Mouse (Mus musculus) E14TG2a.4 (cell line): Measurements from ENCODE around the gene Gm13691.
"Not testable (repeated sequence)": the region's sequence is repeated elsewhere in the genome, so short reads cannot be mapped to it uniquely, and the experiment has no call there.

Experiments used
- CTCF ChIP-seq: conservative IDR thresholded peaks from 2 replicates; pipeline ENCODE4 v1.5.1; 2014; ENCODE audit warnings: low read length
- NANOG ChIP-seq: IDR thresholded peaks from 2 replicates; pipeline ENCODE4 v1.6.1; 2014; ENCODE audit warnings: borderline replicate concordance, low read length, mixed read lengths
- POU5F1 ChIP-seq: IDR thresholded peaks from 2 replicates; pipeline ENCODE4 v1.6.1; 2014; ENCODE audit warnings: low read length, borderline replicate concordance

- not testable (repeated sequence) for TF ChIP-seq CTCF, POU5F1, NANOG
Measured at GRCm38 (mm10) chr2:84016291-84016690, 25.9 kb downstream of the Gm13691 start.
